Mouse (Mus musculus): ENCODE measurements at regions not wholly inside any gene's neighbourhood (a gene's known extent, or its start where the extent isn't known, plus 50 kb on each side); places are given as distances from the start of the nearest gene placed in this dataset.

GRCm38 (mm10) chr12:43831976-43832375 is 378.1 kb downstream of the Dnajb9 start:
- H3K4me2 ChIP-seq (replicated peaks) = no peak overlapping the region
- H3K4me1 ChIP-seq = peaks cover 8% of the 10 kb centered on the region; the same call in 1 of the 2 replicates
- H3K27me3 ChIP-seq = no peaks in the 10 kb centered on the region
- H3K4me3 ChIP-seq = no peak overlapping the region
- no peak overlapping the region for H3K27ac ChIP-seq
- 85% methylated on average over 1 of the region's 1 CpGs for WGBS
- H3K9me3 ChIP-seq = no peaks in the 10 kb centered on the region
- no peak for ATAC-seq (ENCODE audit: low FRiP score, low read depth)
- H3K36me3 ChIP-seq = no peaks in the 10 kb centered on the region
- H3K9ac ChIP-seq = no peak overlapping the region

GRCm38 (mm10) chr12:43828641-43829040 is 381.5 kb downstream of the Dnajb9 start:
- Histone ChIP-seq H3K36me3 (no peaks in the 10 kb centered on the region), H3K4me1 (peaks cover 8% of the 10 kb centered on the region; the same call in 1 of the 2 replicates), H3K9me3 (no peaks in the 10 kb centered on the region), H3K27ac (no peak overlapping the region), H3K4me3 (no peak overlapping the region), H3K9ac (no peak overlapping the region), H3K27me3 (no peaks in the 10 kb centered on the region), H3K4me2 (replicated peaks) (no peak overlapping the region)
- ATAC-seq (ENCODE audit: low FRiP score, low read depth) = no peak

GRCm38 (mm10) chr12:43827901-43828300 is 382.2 kb downstream of the Dnajb9 start:
- H3K9me3 ChIP-seq = no peaks in the 10 kb centered on the region
- H3K36me3 ChIP-seq = no peaks in the 10 kb centered on the region
- H3K27me3 ChIP-seq = no peaks in the 10 kb centered on the region
- 83% methylated on average over 6 of the region's 6 CpGs for WGBS
- no peak for ATAC-seq (ENCODE audit: low FRiP score, low read depth)
- peaks cover 8% of the 10 kb centered on the region; the same call in 1 of the 2 replicates for H3K4me1 ChIP-seq
- no peak overlapping the region for H3K27ac ChIP-seq
- no peak overlapping the region for H3K4me3 ChIP-seq
- no peak overlapping the region for H3K4me2 ChIP-seq (replicated peaks)
- H3K9ac ChIP-seq = no peak overlapping the region

- Histone ChIP-seq H3K4me2 (replicated peaks) (no peak overlapping the region), H3K36me3 (no peaks in the 10 kb centered on the region), H3K9ac (no peak overlapping the region), H3K27ac (no peak overlapping the region), H3K9me3 (no peaks in the 10 kb centered on the region), H3K4me1 (peaks cover 8% of the 10 kb centered on the region; the same call in 1 of the 2 replicates), H3K27me3 (no peaks in the 10 kb centered on the region), H3K4me3 (no peak overlapping the region)
- 56% methylated on average over 3 of the region's 3 CpGs for WGBS
- no peak for ATAC-seq (ENCODE audit: low FRiP score, low read depth)
These were observed 382.8 kb downstream of the Dnajb9 start for GRCm38 (mm10) chr12:43827296-43827695.

GRCm38 (mm10) chr12:43813559-43813958 is 396.6 kb downstream of the Dnajb9 start:
- Histone ChIP-seq H3K27me3 (no peaks in the 10 kb centered on the region), H3K4me1 (no peaks in the 10 kb centered on the region), H3K4me2 (replicated peaks) (no peak overlapping the region), H3K27ac (no peak overlapping the region), H3K4me3 (no peak overlapping the region), H3K9me3 (no peaks in the 10 kb centered on the region), H3K36me3 (no peaks in the 10 kb centered on the region), H3K9ac (no peak overlapping the region)
- ATAC-seq (ENCODE audit: low FRiP score, low read depth) = no peak
- 17% methylated on average over 3 of the region's 3 CpGs for WGBS

GRCm38 (mm10) chr12:43772766-43773165 is 437.4 kb downstream of the Dnajb9 start:
- H3K4me2 ChIP-seq (replicated peaks) = no peak overlapping the region
- H3K27me3 ChIP-seq = no peaks in the 10 kb centered on the region
- H3K36me3 ChIP-seq = no peaks in the 10 kb centered on the region
- H3K9ac ChIP-seq = no peak overlapping the region
- no peak overlapping the region for H3K27ac ChIP-seq
- no peaks in the 10 kb centered on the region for H3K4me1 ChIP-seq
- 16% methylated on average over 1 of the region's 1 CpGs for WGBS
- peak; percentile 44; the same call in 1 of the 2 replicates for ATAC-seq (ENCODE audit: low FRiP score, low read depth)
- H3K9me3 ChIP-seq = no peaks in the 10 kb centered on the region
- no peak overlapping the region for H3K4me3 ChIP-seq

GRCm38 (mm10) chr12:43762151-43762550 is 448.0 kb downstream of the Dnajb9 start:
- Histone ChIP-seq H3K36me3 (no peaks in the 10 kb centered on the region), H3K9ac (no peak overlapping the region), H3K9me3 (no peaks in the 10 kb centered on the region), H3K4me1 (no peaks in the 10 kb centered on the region), H3K27me3 (no peaks in the 10 kb centered on the region), H3K4me3 (no peak overlapping the region), H3K27ac (no peak overlapping the region), H3K4me2 (replicated peaks) (no peak overlapping the region)
- ATAC-seq (ENCODE audit: low FRiP score, low read depth) = no peak
- WGBS = 53% methylated on average over 1 of the region's 1 CpGs

All from limb, embryonic 13.5 days (tissue).